8 mouse cellular contexts compared by ENCODE assay signal in the genomic region with DNA sequence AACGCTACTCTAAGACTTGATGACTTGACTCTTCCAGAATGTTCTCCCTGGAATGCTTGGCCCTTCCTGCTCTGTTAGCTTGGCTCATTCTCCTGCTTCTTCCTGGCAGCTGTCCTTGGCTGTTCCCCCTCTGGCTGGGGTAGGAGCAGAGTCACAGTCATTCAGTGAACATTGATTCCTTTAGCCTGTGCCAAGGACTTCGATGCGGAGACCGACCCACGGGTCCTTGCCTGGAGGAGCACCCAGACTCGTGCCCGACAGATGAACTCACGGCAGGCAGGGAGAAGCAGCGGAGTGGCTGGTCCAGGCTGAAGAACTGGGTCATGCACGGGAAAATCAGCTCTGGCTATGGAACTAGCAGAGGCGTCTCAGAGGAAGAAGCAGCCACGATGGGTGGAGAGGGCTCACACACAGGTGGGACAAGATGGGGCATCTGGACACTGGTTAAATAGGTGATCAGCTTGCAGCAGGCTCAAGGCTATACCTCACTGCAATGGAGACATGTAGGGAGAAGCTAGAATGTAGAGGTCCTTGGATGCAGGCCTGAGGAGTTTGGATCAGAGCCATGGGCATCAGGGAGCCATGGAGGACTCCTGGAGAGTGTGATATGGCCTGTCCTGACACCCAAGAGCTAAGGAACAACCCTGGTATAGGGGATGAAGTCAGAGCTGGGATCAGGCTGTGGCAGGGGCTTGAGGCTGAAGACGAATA. TPM values are rescaled to one million over a fixed set of nuclear protein-coding genes. Genes with fewer than 3 reads are reported as not detected.
DNase-seq lines count a peak whose midpoint lies in the region; ATAC-seq lines count a peak whose summit lies in the region.

No protein-coding gene starts in this region.

- no peak overlapping the region for H3K4me3 ChIP-seq in forebrain, embryonic 10.5 days
- no peak overlapping the region for H3K4me3 ChIP-seq in forebrain, embryonic 12.5 days (replicated peaks)
- no peak overlapping the region for H3K4me3 ChIP-seq in heart, embryonic 10.5 days
- H3K4me3 ChIP-seq in stomach, embryonic 15.5 days (replicated peaks), result no peak overlapping the region

- peaks cover 32% of the 10 kb centered on the region for H3K36me3 ChIP-seq in forebrain, embryonic 10.5 days (replicated peaks)
- H3K36me3 ChIP-seq in forebrain, embryonic 12.5 days (replicated peaks), result peaks cover 4% of the 10 kb centered on the region; the same call in 1 of the 2 replicates
- H3K36me3 ChIP-seq in heart, embryonic 10.5 days, result no peaks in the 10 kb centered on the region
- H3K36me3 ChIP-seq in stomach, embryonic 15.5 days, result no peaks in the 10 kb centered on the region

- no peak for DNase-seq in forebrain, embryonic 10.5 days (ENCODE audit: extremely low spot score, low spot score)
- peak; percentile 65 for DNase-seq in urinary bladder, postnatal 14 days (ENCODE audit: low spot score)
- no peak for DNase-seq in urinary bladder, postnatal 10 days (ENCODE audit: low spot score)
- DNase-seq in heart, embryonic 10.5 days (ENCODE audit: low spot score), result no peak
- peak; percentile 54 to 62 for DNase-seq in kidney, postnatal 36 days
- no peak for DNase-seq in thymus, postnatal 10 days (ENCODE audit: low spot score in 2 of 2)

- H3K4me2 ChIP-seq in forebrain, embryonic 12.5 days, result no peak overlapping the region
- H3K4me2 ChIP-seq in stomach, embryonic 15.5 days, result no peak overlapping the region

- no peak overlapping the region for H3K9ac ChIP-seq in forebrain, embryonic 12.5 days
- no peak overlapping the region for H3K9ac ChIP-seq in stomach, embryonic 15.5 days

- no peaks in the 10 kb centered on the region for H3K27me3 ChIP-seq in forebrain, embryonic 10.5 days (ENCODE audit: poor library complexity, severe bottlenecking)
- no peaks in the 10 kb centered on the region for H3K27me3 ChIP-seq in forebrain, embryonic 12.5 days
- H3K27me3 ChIP-seq in heart, embryonic 10.5 days (ENCODE audit: insufficient read depth, poor library complexity, severe bottlenecking), result peaks cover 40% of the 10 kb centered on the region; the same call in 1 of the 2 replicates
- no peaks in the 10 kb centered on the region for H3K27me3 ChIP-seq in stomach, embryonic 15.5 days (replicated peaks)

- H3K27ac ChIP-seq in forebrain, embryonic 10.5 days, result peak overlapping the region; percentile 57
- H3K27ac ChIP-seq in forebrain, embryonic 12.5 days, result no peak overlapping the region
- H3K27ac ChIP-seq in heart, embryonic 10.5 days, result peak overlapping the region; percentile 7
- peak overlapping the region; percentile 17 for H3K27ac ChIP-seq in stomach, embryonic 15.5 days

- peaks cover 93% of the 10 kb centered on the region for H3K4me1 ChIP-seq in forebrain, embryonic 10.5 days
- peaks cover 79% of the 10 kb centered on the region for H3K4me1 ChIP-seq in forebrain, embryonic 12.5 days
- peaks cover 44% of the 10 kb centered on the region for H3K4me1 ChIP-seq in heart, embryonic 10.5 days
- peaks cover 46% of the 10 kb centered on the region for H3K4me1 ChIP-seq in stomach, embryonic 15.5 days

- WGBS in forebrain, embryonic 10.5 days, result 91% methylated on average over 13 of the region's 13 CpGs
- 95% methylated on average over 13 of the region's 13 CpGs for whole genome bisulfite sequencing in forebrain, embryonic 12.5 days
- WGBS in heart, embryonic 10.5 days, result 86% methylated on average over 13 of the region's 13 CpGs
- WGBS in stomach, embryonic 15.5 days, result 69% methylated on average over 13 of the region's 13 CpGs

- no peak for ATAC-seq in forebrain, embryonic 12.5 days (ENCODE audit: low FRiP score)
- no peak for ATAC-seq in stomach, embryonic 15.5 days (ENCODE audit: insufficient read depth, low FRiP score, low read depth)

- peaks cover 4% of the 10 kb centered on the region; the same call in 1 of the 2 replicates for H3K9me3 ChIP-seq in forebrain, embryonic 10.5 days
- no peaks in the 10 kb centered on the region for H3K9me3 ChIP-seq in forebrain, embryonic 12.5 days
- no peaks in the 10 kb centered on the region for H3K9me3 ChIP-seq in heart, embryonic 10.5 days
- H3K9me3 ChIP-seq in stomach, embryonic 15.5 days, result no peaks in the 10 kb centered on the region

RNA-seq across cellular contexts. Expression of a gene that starts 53.8 kb away (rescaled TPM):
- 9.5 and 9.7 TPM in 2 replicates for polyA plus RNA-seq in forebrain, embryonic 10.5 days (2016; fragmentation: Nextera tagmentation; extraction: Ambion mirVana)
- polyA plus RNA-seq in forebrain, embryonic 12.5 days (2016; fragmentation: Nextera tagmentation; extraction: Ambion mirVana), result 20.3 and 30.2 TPM in 2 replicates
- polyA plus RNA-seq in heart, embryonic 10.5 days (2016; fragmentation: Nextera tagmentation; extraction: Ambion mirVana), result 2.6 and 4.2 TPM in 2 replicates
- polyA plus RNA-seq in stomach, embryonic 15.5 days (2015; fragmentation: Nextera tagmentation; extraction: Ambion mirVana), result 8.6 and 10.6 TPM in 2 replicates

Comparison
In these comparisons a context has a peak if more than half of its experiments do, and no peak if none do; other contexts are left out.
1. DNase-seq: peak in urinary bladder, postnatal 14 days (single experiment) and kidney, postnatal 36 days (2 of 2); none in forebrain, embryonic 10.5 days (single experiment), urinary bladder, postnatal 10 days (single experiment), heart, embryonic 10.5 days (single experiment) and thymus, postnatal 10 days (0 of 2).